Mouse (Mus musculus): ENCODE results near the gene Plk5. TPM values are rescaled to one million over a fixed set of nuclear protein-coding genes. Genes with fewer than 3 reads are reported as not detected.

Plk5 gene
- total and polyA plus RNA-seq, 3 experiments: 0.19 TPM; not detected in 1

GRCm38 (mm10) chr10:80395025-80395627, 38.9 kb downstream of the Plk5 start:
- TF ChIP-seq RCOR1 (IDR thresholded peaks at IDR 0.05; ENCODE audit: low read depth, low read length): no peak
- TF ChIP-seq E2F4 (IDR thresholded peaks at IDR 0.05; ENCODE audit: borderline replicate concordance, low read depth, low read length): no peak
- 0 out of 2 replicates have a peak, but pooled peaks have one; percentile 8 for TF ChIP-seq POLR2AphosphoS2 (IDR thresholded peaks at IDR 0.05; ENCODE audit: low read length)
- no peak for TF ChIP-seq MYB (IDR thresholded peaks at IDR 0.05; ENCODE audit: low read depth, low read length)
- TF ChIP-seq MXI1 (IDR thresholded peaks at IDR 0.05; ENCODE audit: low read depth, low read length): no peak
- TF ChIP-seq CTCF (IDR thresholded peaks at IDR 0.05 in 2 of 3, conservative IDR thresholded peaks at IDR 0.05 in 1 of 3; ENCODE audit: control insufficient read depth in 1 of 3, insufficient read depth in 1 of 3, low read depth in 2 of 3, low read length in 3 of 3, poor library complexity in 1 of 3, severe bottlenecking in 1 of 3): no peak
- TF ChIP-seq GATA1 (IDR thresholded peaks at IDR 0.05; ENCODE audit: low read depth, low read length): no peak
- H3K27ac ChIP-seq (ENCODE audit: control insufficient read depth, low read depth, low read length): no peak overlapping the region
- no peak overlapping the region for H3K4me3 ChIP-seq (ENCODE audit: control insufficient read depth in 1 of 2, insufficient read depth in 1 of 2, low read depth in 2 of 2, low read length in 2 of 2)
- H3K4me1 ChIP-seq (ENCODE audit: control insufficient read depth in 1 of 2, insufficient read depth in 2 of 2, low read length in 2 of 2): peaks cover 0 to 12% of the 10 kb centered on the region in 2 experiments; a peak in 3 of 4 replicates
- H3K9me3 ChIP-seq (replicated peaks; ENCODE audit: insufficient read depth, low read length): no peaks in the 10 kb centered on the region
- H3K27me3 ChIP-seq (ENCODE audit: control insufficient read depth in 1 of 2, insufficient read depth in 2 of 2, low read length in 2 of 2): no peaks in the 10 kb centered on the region
- no peak for DNase-seq (ENCODE audit: low read depth, low spot score)
- peaks cover 30% of the 10 kb centered on the region for H3K79me2 ChIP-seq (ENCODE audit: control insufficient read depth, insufficient read depth, low read length, poor library complexity)
- H3K9ac ChIP-seq (ENCODE audit: control insufficient read depth, low read depth, low read length, poor library complexity, severe bottlenecking): no peak overlapping the region
- H3K36me3 ChIP-seq (ENCODE audit: control insufficient read depth in 1 of 2, insufficient read depth in 2 of 2, low read length in 2 of 2): peaks cover 6 to 8% of the 10 kb centered on the region in 2 experiments

DNA sequence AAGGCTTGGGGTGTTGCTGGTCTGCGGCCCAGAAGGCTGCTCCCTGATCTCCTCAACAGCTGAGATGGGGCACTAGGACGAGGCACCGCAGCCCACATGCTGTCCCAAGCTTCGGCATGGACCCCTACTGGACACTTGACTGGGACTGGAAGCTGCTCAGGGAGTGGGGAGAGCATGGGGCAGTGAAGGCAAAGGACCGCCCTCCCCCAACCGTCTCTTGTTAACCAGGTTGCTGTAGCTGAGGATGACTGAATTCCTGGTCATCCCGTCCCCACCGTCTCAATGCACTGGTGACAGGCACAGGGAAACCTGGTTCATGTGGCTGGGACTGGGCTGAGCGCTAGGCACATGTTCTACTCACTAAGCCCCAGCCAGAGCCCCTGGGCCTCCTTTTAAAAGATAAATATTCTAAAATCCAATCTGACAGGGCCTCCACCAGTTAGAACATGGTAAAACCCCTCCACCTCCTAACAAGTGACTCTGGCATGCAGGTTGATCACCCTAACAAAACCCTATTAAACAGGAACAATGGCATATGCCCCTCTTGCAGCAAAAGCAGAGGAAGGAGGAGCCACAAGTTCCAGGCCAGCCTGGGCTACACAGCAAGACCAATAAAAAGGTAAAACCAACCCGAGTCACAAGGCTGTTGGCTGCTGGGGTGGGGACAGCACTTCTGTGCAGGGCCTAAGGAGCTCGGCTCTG, 40.7 kb downstream of the Plk5 start:
- Histone ChIP-seq H3K36me3 (ENCODE audit: control insufficient read depth in 1 of 2, insufficient read depth in 2 of 2, low read length in 2 of 2) (peaks cover 9 to 21% of the 10 kb centered on the region in 2 experiments), H3K27me3 (ENCODE audit: control insufficient read depth in 1 of 2, insufficient read depth in 2 of 2, low read length in 2 of 2) (no peaks in the 10 kb centered on the region), H3K4me3 (ENCODE audit: control insufficient read depth in 1 of 2, insufficient read depth in 1 of 2, low read depth in 2 of 2, low read length in 2 of 2) (peak overlapping the region in 1 of 2 experiments; percentile 58; a peak in 2 of 4 replicates), H3K9me3 (replicated peaks; ENCODE audit: insufficient read depth, low read length) (no peaks in the 10 kb centered on the region), H3K9ac (ENCODE audit: control insufficient read depth, low read depth, low read length, poor library complexity, severe bottlenecking) (peak overlapping the region; percentile 97), H3K4me1 (ENCODE audit: control insufficient read depth in 1 of 2, insufficient read depth in 2 of 2, low read length in 2 of 2) (peaks cover 0 to 26% of the 10 kb centered on the region in 2 experiments; a peak in 3 of 4 replicates), H3K27ac (ENCODE audit: control insufficient read depth, low read depth, low read length) (no peak overlapping the region), H3K79me2 (ENCODE audit: control insufficient read depth, insufficient read depth, low read length, poor library complexity) (peaks cover 30% of the 10 kb centered on the region)
- no peak for DNase-seq (ENCODE audit: low read depth, low spot score)
- no peak for TF ChIP-seq SMC3 (IDR thresholded peaks at IDR 0.05; ENCODE audit: low read depth, low read length)
- TF ChIP-seq MAFK (IDR thresholded peaks at IDR 0.05; ENCODE audit: borderline replicate concordance, low read depth, low read length): no peak
- no peak for TF ChIP-seq NELFE (IDR thresholded peaks at IDR 0.05; ENCODE audit: low read depth, low read length)
- no peak for TF ChIP-seq ZKSCAN1 (IDR thresholded peaks at IDR 0.05; ENCODE audit: low read depth, low read length)

DNA sequence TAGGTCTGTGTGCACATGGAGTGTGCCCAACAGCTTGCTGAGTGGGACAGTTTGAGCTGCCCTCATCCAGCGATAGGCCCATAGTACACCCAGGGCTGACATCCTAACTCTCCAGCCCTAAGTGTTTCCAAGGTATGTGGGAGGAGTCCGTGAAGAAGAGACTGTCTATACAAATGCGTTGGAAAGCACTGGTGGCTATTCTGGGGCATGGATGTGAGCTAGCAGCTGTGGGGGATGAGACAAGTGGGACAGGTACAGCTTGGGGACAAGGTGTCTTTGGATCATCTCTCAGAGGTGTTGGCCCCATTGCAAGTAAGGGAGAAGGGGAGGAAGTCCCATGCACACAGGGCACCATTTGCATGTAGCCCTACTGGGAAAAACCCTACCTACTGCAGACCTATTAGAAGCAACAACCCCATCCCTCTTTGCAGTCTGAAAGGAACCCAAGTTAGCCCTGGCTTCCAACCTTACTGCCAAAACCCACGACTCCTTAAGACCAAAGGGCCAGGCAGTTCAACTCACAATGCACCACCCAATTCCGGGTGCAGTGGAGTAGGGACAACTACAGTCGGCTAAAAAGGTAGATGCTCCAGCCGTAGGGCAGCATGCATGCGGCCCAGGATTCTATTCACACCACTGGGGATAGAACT, 41.4 kb downstream of the Plk5 start:
- peak; percentile 50 for DNase-seq (ENCODE audit: low read depth, low spot score)
- Histone ChIP-seq H3K4me1 (ENCODE audit: control insufficient read depth in 1 of 2, insufficient read depth in 2 of 2, low read length in 2 of 2) (peaks cover 0 to 26% of the 10 kb centered on the region in 2 experiments; a peak in 3 of 4 replicates), H3K9ac (ENCODE audit: control insufficient read depth, low read depth, low read length, poor library complexity, severe bottlenecking) (peak overlapping the region; percentile 97), H3K79me2 (ENCODE audit: control insufficient read depth, insufficient read depth, low read length, poor library complexity) (peaks cover 30% of the 10 kb centered on the region), H3K9me3 (replicated peaks; ENCODE audit: insufficient read depth, low read length) (no peaks in the 10 kb centered on the region), H3K4me3 (ENCODE audit: control insufficient read depth in 1 of 2, insufficient read depth in 1 of 2, low read depth in 2 of 2, low read length in 2 of 2) (peak overlapping the region; percentile 58 to 69), H3K27ac (ENCODE audit: control insufficient read depth, low read depth, low read length) (peak overlapping the region; percentile 90), H3K36me3 (ENCODE audit: control insufficient read depth in 1 of 2, insufficient read depth in 2 of 2, low read length in 2 of 2) (peaks cover 12 to 21% of the 10 kb centered on the region in 2 experiments), H3K27me3 (ENCODE audit: control insufficient read depth in 1 of 2, insufficient read depth in 2 of 2, low read length in 2 of 2) (no peaks in the 10 kb centered on the region)
- peak; percentile 31 to 48; a peak in 2 of 4 replicates for TF ChIP-seq POLR2A (IDR thresholded peaks at IDR 0.05; ENCODE audit: control insufficient read depth in 1 of 2, insufficient read depth in 1 of 2, low read depth in 1 of 2, low read length in 2 of 2, poor library complexity in 1 of 2)
- no peak for TF ChIP-seq ELF1 (IDR thresholded peaks at IDR 0.05; ENCODE audit: low read depth, low read length)
- TF ChIP-seq NELFE (IDR thresholded peaks at IDR 0.05; ENCODE audit: low read depth, low read length): no peak; the same call in 1 of the 2 replicates
- no peak for TF ChIP-seq TCF12 (IDR thresholded peaks at IDR 0.05; ENCODE audit: low read depth, low read length)
- peak; percentile 37; the same call in 1 of the 2 replicates for TF ChIP-seq MAX (IDR thresholded peaks at IDR 0.05; ENCODE audit: low read length)
- TF ChIP-seq SIN3A (IDR thresholded peaks at IDR 0.05; ENCODE audit: low read length): no peak; the same call in 1 of the 2 replicates
- TF ChIP-seq MXI1 (IDR thresholded peaks at IDR 0.05; ENCODE audit: low read depth, low read length): 0 out of 2 replicates have a peak, but pooled peaks have one; percentile 33
- TF ChIP-seq BHLHE40 (IDR thresholded peaks at IDR 0.05; ENCODE audit: borderline replicate concordance, low read depth, low read length): no peak
- TF ChIP-seq POLR2AphosphoS2 (IDR thresholded peaks at IDR 0.05; ENCODE audit: low read length): no peak
- 0 out of 2 replicates have a peak, but pooled peaks have one; percentile 8 for TF ChIP-seq ZKSCAN1 (IDR thresholded peaks at IDR 0.05; ENCODE audit: low read depth, low read length)
